Mouse (Mus musculus) central nervous system, embryonic 11.5 days (tissue): ENCODE data around the gene Usp2. TPM values are rescaled to one million over a fixed set of nuclear protein-coding genes. Genes with fewer than 3 reads are reported as not detected.

Experiments used
- polyA plus RNA-seq: library from polyadenylated mRNA; depleted of rRNA; stranded (reverse); fragments of >200 nt; gene quantifications from 2 replicates; pipeline ENCODE4 v1.2.3, GENCODE M21; 2012; rRNA removed

The Usp2 gene
- polyA plus RNA-seq = 2.6 and 2.8 TPM in 2 replicates

DNA sequence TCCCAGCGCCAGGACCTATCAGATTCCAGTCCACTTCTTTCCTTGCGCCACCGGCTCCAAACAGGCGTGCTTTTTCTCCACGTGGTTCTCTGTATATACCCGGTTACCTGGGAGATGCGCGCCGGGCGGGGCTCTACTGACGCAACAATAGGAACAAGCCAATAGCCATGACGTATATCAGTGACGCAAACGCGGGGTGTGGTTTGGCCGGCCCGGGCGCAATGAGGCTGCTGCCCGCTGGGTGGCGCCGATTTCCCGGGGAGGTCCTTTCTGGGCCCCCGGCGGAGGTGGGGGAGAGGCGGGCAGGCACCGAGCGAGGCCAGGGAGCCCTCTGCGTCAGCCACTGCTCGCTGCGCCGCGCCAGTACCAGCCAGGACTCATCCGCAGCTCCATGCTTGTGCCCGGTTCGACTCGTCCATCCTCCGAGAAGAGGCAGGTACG lies at the start of gene Usp2:
Gene Usp2, plus strand, starts transcription at position 237 of the 441 bp plus-strand sequence.

GRCm38 (mm10) chr9:44042836-44043707 lies 23.7 kb upstream of the Usp2 start, which contains the start of gene Thy1:
Gene Thy1 (plus strand): TSS chr9:44043384.

GRCm38 (mm10) chr9:44101490-44101889 lies 34.7 kb downstream of the Usp2 start, which contains the start of gene Mfrp:
Gene Mfrp (plus strand): TSS chr9:44101729.

DNA sequence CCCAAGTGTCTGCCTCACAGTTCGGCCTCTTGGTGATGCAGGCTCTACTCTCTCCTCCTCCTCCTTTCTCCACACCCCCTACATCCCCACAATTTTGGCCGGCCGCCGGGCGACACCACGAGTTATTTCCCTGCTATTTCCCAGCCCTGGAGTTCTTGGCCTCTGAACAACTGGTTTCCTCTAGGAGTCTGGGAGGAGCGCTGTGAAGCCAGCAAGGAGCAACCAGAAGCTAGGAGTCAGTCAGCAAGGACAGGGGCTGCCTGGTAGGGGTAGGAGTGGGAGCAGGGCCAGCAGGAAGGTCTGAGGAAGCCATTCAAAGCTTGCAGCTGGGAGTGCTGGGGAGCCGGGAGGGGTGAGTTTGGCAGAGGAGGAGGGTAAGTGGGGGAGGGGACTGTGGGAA lies 40.3 kb downstream of the Usp2 start, which contains the start of gene C1qtnf5:
Gene C1qtnf5, plus strand, starts transcription at position 136 of the 400 bp plus-strand sequence.

GRCm38 (mm10) chr9:44113105-44113789 lies 46.4 kb downstream of the Usp2 start, which contains the start of the genes Gm49380 and Rnf26:
Gene Gm49380 (minus strand): TSS chr9:44113500.
Gene Rnf26 (minus strand): TSS chr9:44113517.

DNA sequence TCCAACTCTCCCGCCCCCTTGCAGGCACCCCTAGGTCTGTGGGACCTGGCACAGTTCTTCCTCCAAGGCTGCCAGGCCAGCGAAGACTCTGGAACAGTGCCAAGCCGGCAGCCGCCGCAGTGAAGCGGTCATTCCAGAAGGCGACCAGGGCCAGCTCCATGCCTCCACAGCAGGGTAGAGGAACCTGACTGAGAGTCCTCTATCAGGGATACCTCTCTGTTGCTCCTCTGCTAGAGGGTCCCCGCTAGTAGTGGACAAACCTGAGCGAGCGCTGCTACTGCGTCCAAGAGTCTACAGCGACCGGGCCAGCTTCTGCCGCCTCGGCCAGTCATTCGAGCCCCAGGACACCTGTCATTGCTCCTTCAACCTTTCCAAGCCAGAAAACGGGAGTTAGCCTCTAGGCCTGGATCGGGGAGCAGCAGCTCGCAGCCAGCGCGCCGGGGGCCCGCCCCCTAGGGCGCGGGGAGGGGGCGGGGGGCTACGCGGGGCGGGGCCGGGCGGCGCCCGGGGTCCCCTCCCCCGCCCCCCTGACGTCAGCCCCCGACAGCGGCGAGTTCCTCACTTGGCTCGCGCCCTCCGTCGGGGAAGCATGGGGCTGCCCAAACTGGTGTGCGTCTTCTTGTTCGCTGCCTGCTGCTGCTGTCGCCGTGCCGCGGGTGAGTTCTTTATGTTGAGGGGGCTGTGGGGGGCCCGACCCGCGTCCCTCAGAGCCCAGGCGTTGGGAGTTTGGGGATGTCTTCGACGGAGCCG lies 67.5 kb downstream of the Usp2 start, which contains the start of gene Mcam:
Gene Mcam, plus strand, starts transcription at position 369 of the 750 bp plus-strand sequence.

Other genes with a start within 250 kb of the Usp2 start
- gene Thy1, start 23.6 kb upstream of the Usp2 start, polyA plus RNA-seq = 0.28 and 2.0 TPM in 2 replicates
- 0.17 and 0.26 TPM in 2 replicates for gene Mfrp, start 34.7 kb downstream of the Usp2 start, polyA plus RNA-seq
- 0.67 and 1.6 TPM in 2 replicates for gene C1qtnf5, start 40.2 kb downstream of the Usp2 start, polyA plus RNA-seq
- 0.31 and 0.55 TPM in 2 replicates for gene Gm49380, start 46.5 kb downstream of the Usp2 start, polyA plus RNA-seq
- 46.4 and 52.6 TPM in 2 replicates for gene Rnf26, start 46.5 kb downstream of the Usp2 start, polyA plus RNA-seq
- 22.7 and 32.7 TPM in 2 replicates for gene Mcam, start 67.4 kb downstream of the Usp2 start, polyA plus RNA-seq
- 19.7 and 24.1 TPM in 2 replicates for gene Cbl, start 167.0 kb downstream of the Usp2 start, polyA plus RNA-seq
- 0.05 and 0.14 TPM in 2 replicates for gene Ccdc153, start 173.7 kb downstream of the Usp2 start, polyA plus RNA-seq
- 0.20 and 0.31 TPM in 2 replicates for gene Pdzd3, start 184.4 kb downstream of the Usp2 start, polyA plus RNA-seq
- 2.0 and 2.4 TPM in 2 replicates for gene Nlrx1, start 201.6 kb downstream of the Usp2 start, polyA plus RNA-seq
- 19.3 and 19.5 TPM in 2 replicates for gene Abcg4, start 221.6 kb downstream of the Usp2 start, polyA plus RNA-seq
- gene Hinfp, start 238.7 kb downstream of the Usp2 start, polyA plus RNA-seq = 38.6 and 43.6 TPM in 2 replicates